Mouse (Mus musculus) heart, embryonic 15.5 days (tissue): ENCODE measurements around the gene Serpinb6b. TPM values are rescaled to one million over a fixed set of nuclear protein-coding genes. Genes with fewer than 3 reads are reported as not detected.

Experiments used
- ATAC-seq: fragments of 200-750 bp; cut with Nextera tagmentation; replicated peaks from 2 replicates; pipeline ENCODE4 v1.8.0; 2017; ENCODE audit warnings: low read depth, moderate TSS enrichment; ENCODE audit not compliant: insufficient number of reproducible peaks, insufficient read depth, low FRiP score
- H3K27ac ChIP-seq: fragments of 300-500 bp; sonication (generic); 2 replicates; pipeline ENCODE4 v1.5.1; 2015; ENCODE audit warnings: mild to moderate bottlenecking, inconsistent platforms
- H3K27me3 ChIP-seq: fragments of 300-500 bp; sonication (generic); 2 replicates; pipeline ENCODE4 v1.6.1; 2015; ENCODE audit warnings: inconsistent platforms
- H3K36me3 ChIP-seq: fragments of 300-500 bp; sonication (generic); 2 replicates; pipeline ENCODE4 v1.6.1; 2015; ENCODE audit warnings: mild to moderate bottlenecking, inconsistent platforms
- H3K4me1 ChIP-seq: fragments of 300-500 bp; sonication (generic); replicated peaks from 2 replicates; pipeline ENCODE4 v1.6.1; 2015; ENCODE audit warnings: inconsistent platforms
- H3K4me2 ChIP-seq: fragments of 300-500 bp; sonication (generic); 2 replicates; pipeline ENCODE4 v1.6.1; 2015; ENCODE audit warnings: inconsistent platforms, mild to moderate bottlenecking, moderate library complexity
- H3K4me3 ChIP-seq: fragments of 300-500 bp; sonication (generic); 2 replicates; pipeline ENCODE4 v1.5.1; 2015; ENCODE audit warnings: mild to moderate bottlenecking, inconsistent platforms
- H3K9ac ChIP-seq: fragments of 300-500 bp; sonication (generic); 2 replicates; pipeline ENCODE4 v1.6.1; 2015; ENCODE audit warnings: mild to moderate bottlenecking, inconsistent platforms
- H3K9me3 ChIP-seq: fragments of 300-500 bp; sonication (generic); replicated peaks from 2 replicates; pipeline ENCODE4 v1.6.1; 2016; ENCODE audit warnings: inconsistent platforms
- WGBS: fragments of 180-500 bp; shearing (Covaris S2); methylation state at CpG from one replicate; pipeline ENCODE4 v1.1.7; 2015; ENCODE audit warnings: mixed read lengths; 5-methylcytosine and 5-hydroxymethylcytosine counted together
- polyA plus RNA-seq: library from polyadenylated mRNA; unstranded; fragments of >200 nt; fragmentation: Nextera tagmentation; extraction: Ambion mirVana; gene quantifications from 2 replicates; pipeline ENCODE4 v1.2.1, GENCODE M21; 2015

Serpinb6b gene
- polyA plus RNA-seq, 1 experiment from 2014 or later, result 20.6 TPM

- no peaks in the 10 kb centered on the region for H3K36me3 ChIP-seq
- H3K27me3 ChIP-seq, result no peaks in the 10 kb centered on the region
- H3K27ac ChIP-seq, result no peak overlapping the region
- H3K4me3 ChIP-seq, result no peak overlapping the region
- WGBS, result 68% methylated on average over 3 of the region's 3 CpGs
- no peak overlapping the region for H3K9ac ChIP-seq
- H3K4me2 ChIP-seq, result no peak overlapping the region
- H3K9me3 ChIP-seq, result no peaks in the 10 kb centered on the region
- no peak for ATAC-seq
- H3K4me1 ChIP-seq, result 0 out of 2 replicates have a peak, but pooled peaks cover 14% of the 10 kb centered on the region
Measured at GRCm38 (mm10) chr13:33006555-33006954, 41.5 kb downstream of the Serpinb6b start.

- Histone ChIP-seq H3K27me3 (no peaks in the 10 kb centered on the region), H3K36me3 (peaks cover 12% of the 10 kb centered on the region; the same call in 1 of the 2 replicates)
- ATAC-seq, result no peak
Measured at GRCm38 (mm10) chr13:33012395-33012794, 47.4 kb downstream of the Serpinb6b start.

GRCm38 (mm10) chr13:33013271-33013670 is 48.3 kb downstream of the Serpinb6b start:
- H3K4me3 ChIP-seq, result no peak overlapping the region
- H3K27ac ChIP-seq, result no peak overlapping the region
- peaks cover 12% of the 10 kb centered on the region; the same call in 1 of the 2 replicates for H3K36me3 ChIP-seq
- H3K9me3 ChIP-seq, result no peaks in the 10 kb centered on the region
- no peaks in the 10 kb centered on the region for H3K4me1 ChIP-seq
- H3K9ac ChIP-seq, result no peak overlapping the region
- H3K4me2 ChIP-seq, result no peak overlapping the region
- WGBS, result 64% methylated on average over 2 of the region's 2 CpGs
- H3K27me3 ChIP-seq, result no peaks in the 10 kb centered on the region
- no peak for ATAC-seq

More at GRCm38 (mm10) chr13:33012395-33012794, 47.4 kb downstream of the Serpinb6b start:
- Histone ChIP-seq H3K27ac (no peak overlapping the region), H3K4me2 (no peak overlapping the region), H3K4me3 (no peak overlapping the region), H3K9me3 (no peaks in the 10 kb centered on the region), H3K9ac (no peak overlapping the region), H3K4me1 (no peaks in the 10 kb centered on the region)
- WGBS, result 74% methylated on average over 1 of the region's 1 CpGs

- H3K4me3 ChIP-seq, result no peak overlapping the region
- H3K9ac ChIP-seq, result no peak overlapping the region
- WGBS, result 89% methylated on average over 1 of the region's 1 CpGs
- H3K9me3 ChIP-seq, result no peaks in the 10 kb centered on the region
- no peaks in the 10 kb centered on the region for H3K4me1 ChIP-seq
- H3K4me2 ChIP-seq, result no peak overlapping the region
- H3K27ac ChIP-seq, result no peak overlapping the region
- H3K36me3 ChIP-seq, result no peaks in the 10 kb centered on the region
- no peaks in the 10 kb centered on the region for H3K27me3 ChIP-seq
- no peak for ATAC-seq
Measured at GRCm38 (mm10) chr13:33022371-33022770, 57.4 kb downstream of the Serpinb6b start.

GRCm38 (mm10) chr13:33026427-33027057 is 61.5 kb downstream of the Serpinb6b start:
- Histone ChIP-seq H3K9ac (no peak overlapping the region), H3K9me3 (no peaks in the 10 kb centered on the region), H3K36me3 (no peaks in the 10 kb centered on the region), H3K4me2 (no peak overlapping the region), H3K27ac (no peak overlapping the region), H3K4me3 (no peak overlapping the region), H3K27me3 (no peaks in the 10 kb centered on the region), H3K4me1 (peaks cover 7% of the 10 kb centered on the region; the same call in 1 of the 2 replicates)
- no peak for ATAC-seq
- WGBS, result 34% methylated on average over 1 of the region's 1 CpGs

GRCm38 (mm10) chr13:33027244-33027643 is 62.2 kb downstream of the Serpinb6b start, which contains the start of gene Serpinb9b:
Gene Serpinb9b (plus strand): TSS chr13:33027416.
- peaks cover 7% of the 10 kb centered on the region; the same call in 1 of the 2 replicates for H3K4me1 ChIP-seq
- no peaks in the 10 kb centered on the region for H3K9me3 ChIP-seq
- no peak for ATAC-seq
- H3K27ac ChIP-seq, result no peak within 1 kb of the TSS
- no peaks in the 10 kb centered on the region for H3K36me3 ChIP-seq
- H3K4me2 ChIP-seq, result no peak within 1 kb of the TSS
- no peak within 1 kb of the TSS for H3K9ac ChIP-seq
- 80% methylated on average over 2 of the region's 2 CpGs for WGBS
- H3K4me3 ChIP-seq, result no peak within 1 kb of the TSS
- no peaks in the 10 kb centered on the region for H3K27me3 ChIP-seq

GRCm38 (mm10) chr13:33028146-33028545 is 63.1 kb downstream of the Serpinb6b start:
- 35% methylated on average over 2 of the region's 2 CpGs for WGBS
- Histone ChIP-seq H3K27me3 (no peaks in the 10 kb centered on the region), H3K27ac (no peak overlapping the region), H3K4me3 (no peak overlapping the region), H3K4me2 (no peak overlapping the region), H3K4me1 (peaks cover 7% of the 10 kb centered on the region; the same call in 1 of the 2 replicates), H3K9me3 (no peaks in the 10 kb centered on the region), H3K36me3 (no peaks in the 10 kb centered on the region), H3K9ac (no peak overlapping the region)
- no peak for ATAC-seq

- ATAC-seq, result no peak
Measured at GRCm38 (mm10) chr13:33028550-33028949, 63.5 kb downstream of the Serpinb6b start.

More at GRCm38 (mm10) chr13:33028550-33028949, 63.5 kb downstream of the Serpinb6b start:
- WGBS, result 27% methylated on average over 2 of the region's 2 CpGs
- H3K4me3 ChIP-seq, result no peak overlapping the region
- peaks cover 7% of the 10 kb centered on the region; the same call in 1 of the 2 replicates for H3K4me1 ChIP-seq
- no peaks in the 10 kb centered on the region for H3K9me3 ChIP-seq
- H3K27me3 ChIP-seq, result no peaks in the 10 kb centered on the region
- H3K4me2 ChIP-seq, result no peak overlapping the region
- H3K27ac ChIP-seq, result no peak overlapping the region
- H3K9ac ChIP-seq, result no peak overlapping the region
- no peaks in the 10 kb centered on the region for H3K36me3 ChIP-seq

Other genes with a start within 250 kb of the Serpinb6b start
- gene Mylk4, start 181.3 kb upstream of the Serpinb6b start, polyA plus RNA-seq, result 0.76 and 1.1 TPM in 2 replicates
- 22.2 and 28.0 TPM in 2 replicates for gene Wrnip1, start 163.2 kb upstream of the Serpinb6b start, polyA plus RNA-seq
- not detected in 2 replicates for gene D930007J09Rik, start 162.4 kb upstream of the Serpinb6b start, polyA plus RNA-seq
- gene Serpinb1a, start 114.0 kb upstream of the Serpinb6b start, polyA plus RNA-seq, result 11.5 and 13.9 TPM in 2 replicates
- gene Serpinb1c, start 67.0 kb upstream of the Serpinb6b start, polyA plus RNA-seq, result 0.14 and 0.15 TPM in 2 replicates
- 8.3 and 9.1 TPM in 2 replicates for gene Serpinb9, start 38.0 kb downstream of the Serpinb6b start, polyA plus RNA-seq
- 0.33 and 0.52 TPM in 2 replicates for gene Serpinb9b, start 62.2 kb downstream of the Serpinb6b start, polyA plus RNA-seq
- gene Serpinb1b, start 113.4 kb downstream of the Serpinb6b start, polyA plus RNA-seq, result 0.10 and 0.14 TPM in 2 replicates
- gene Serpinb9c, start 194.5 kb downstream of the Serpinb6b start, polyA plus RNA-seq, result not detected in 2 replicates
- gene Serpinb9d, start 227.8 kb downstream of the Serpinb6b start, polyA plus RNA-seq, result not detected in 2 replicates